Mouse (Mus musculus) spleen, adult 2 months (tissue): ENCODE measurements around the gene Pde8a.
A peak's percentile ranks its signal among the peaks of the same experiment; 100 is the strongest.

ENCODE experiments used
- CTCF ChIP-seq: fragments of 200-500 bp; IDR thresholded peaks from 2 replicates; pipeline ENCODE4 v1.5.1; 2011; ENCODE audit warnings: mild to moderate bottlenecking, inconsistent platforms; ENCODE audit not compliant: insufficient read depth, insufficient read length, insufficient replicate concordance; ENCODE audit errors: extremely low read depth
- POLR2A ChIP-seq: fragments of 200-500 bp; IDR thresholded peaks from 2 replicates; pipeline ENCODE4 v1.6.1; 2011; ENCODE audit warnings: low read depth, low read length, inconsistent platforms

GRCm38 (mm10) chr7:81339783-81340182 lies 126.4 kb downstream of the Pde8a start:
- TF ChIP-seq CTCF, result peak; percentile 61; the same call in 1 of the 2 replicates
- no peak for TF ChIP-seq POLR2A
